8 mouse cellular contexts compared by ENCODE assay signal in genomic region chr4:154025641-154026440, GRCm38 (mm10). TPM values are rescaled to one million over a fixed set of nuclear protein-coding genes. Genes with fewer than 3 reads are reported as not detected.
DNase-seq lines count a peak whose midpoint lies in the region; ATAC-seq and TF ChIP-seq lines count a peak whose summit lies in the region.

Gene Smim1, minus strand, starts transcription at chr4:154026230.

- peak within 1 kb of the TSS; percentile 54 for H3K4me2 ChIP-seq in forebrain, embryonic 11.5 days (ENCODE audit: low read depth, low read length, severe bottlenecking)
- peak within 1 kb of the TSS; percentile 63 for H3K4me2 ChIP-seq in heart, embryonic 16.5 days (ENCODE audit: low read depth, low read length)
- peak within 1 kb of the TSS; percentile 74 for H3K4me2 ChIP-seq in lung, embryonic 14.5 days

- ATAC-seq in G1E (ENCODE audit: extremely low read depth, insufficient number of reproducible peaks, low FRiP score, poor library complexity, severe bottlenecking), result peak; percentile 43
- ATAC-seq in forebrain, embryonic 11.5 days (replicated peaks; ENCODE audit: low FRiP score), result peak; percentile 47
- ATAC-seq in heart, embryonic 16.5 days (replicated peaks; ENCODE audit: extremely low read depth, insufficient read depth, low FRiP score), result peak; percentile 61
- peak; percentile 69 for ATAC-seq in lung, embryonic 14.5 days (ENCODE audit: insufficient read depth)

- H3K4me3 ChIP-seq in G1E (ENCODE audit: low read depth, low read length), result peak within 1 kb of the TSS; percentile 89
- peak within 1 kb of the TSS; percentile 14 for H3K4me3 ChIP-seq in forebrain, embryonic 11.5 days (ENCODE audit: low read depth, low read length)
- H3K4me3 ChIP-seq in heart, embryonic 16.5 days (ENCODE audit: low read length), result peak within 1 kb of the TSS; percentile 63
- peak within 1 kb of the TSS; percentile 42 for H3K4me3 ChIP-seq in lung, embryonic 14.5 days (ENCODE audit: low read depth, low read length)

- no peaks in the 10 kb centered on the region for H3K9me3 ChIP-seq in G1E (replicated peaks)
- H3K9me3 ChIP-seq in forebrain, embryonic 11.5 days (ENCODE audit: control insufficient read depth, low read length), result no peaks in the 10 kb centered on the region
- H3K9me3 ChIP-seq in heart, embryonic 16.5 days (replicated peaks; ENCODE audit: control insufficient read depth, low read length), result no peaks in the 10 kb centered on the region
- H3K9me3 ChIP-seq in lung, embryonic 14.5 days (ENCODE audit: low read depth, low read length), result no peaks in the 10 kb centered on the region

- H3K9ac ChIP-seq in forebrain, embryonic 11.5 days (ENCODE audit: low read length), result peak within 1 kb of the TSS; percentile 35
- peak within 1 kb of the TSS; percentile 55 for H3K9ac ChIP-seq in heart, embryonic 16.5 days (ENCODE audit: low read length)
- peak within 1 kb of the TSS; percentile 61 for H3K9ac ChIP-seq in lung, embryonic 14.5 days

- TF ChIP-seq CTCF in G1E (IDR thresholded peaks at IDR 0.05; ENCODE audit: low read depth, low read length), result no peak; the same call in 1 of the 2 replicates
- TF ChIP-seq CTCF in lung, embryonic 14.5 days (IDR thresholded peaks at IDR 0.05; ENCODE audit: low read depth), result peak; percentile 71

- H3K27me3 ChIP-seq in G1E (ENCODE audit: insufficient read depth, low read length), result no peaks in the 10 kb centered on the region
- peaks cover 2% of the 10 kb centered on the region for H3K27me3 ChIP-seq in forebrain, embryonic 11.5 days (ENCODE audit: control insufficient read depth, insufficient read depth, low read length)
- peaks cover 2% of the 10 kb centered on the region; the same call in 1 of the 2 replicates for H3K27me3 ChIP-seq in heart, embryonic 16.5 days (ENCODE audit: control insufficient read depth, insufficient read depth, low read length)
- peaks cover 3% of the 10 kb centered on the region; the same call in 1 of the 2 replicates for H3K27me3 ChIP-seq in lung, embryonic 14.5 days (ENCODE audit: insufficient read depth, low read length)

- 4% methylated on average over 33 of the region's 33 CpGs for WGBS in forebrain, embryonic 11.5 days
- whole genome bisulfite sequencing in heart, embryonic 16.5 days, result 3% methylated on average over 33 of the region's 33 CpGs
- 1% methylated on average over 33 of the region's 33 CpGs for WGBS in lung, embryonic 14.5 days

- H3K27ac ChIP-seq in forebrain, embryonic 11.5 days (ENCODE audit: low read depth, low read length), result no peak within 1 kb of the TSS
- peak within 1 kb of the TSS; percentile 79 for H3K27ac ChIP-seq in heart, embryonic 16.5 days (ENCODE audit: low read length)
- H3K27ac ChIP-seq in lung, embryonic 14.5 days (ENCODE audit: low read depth), result peak within 1 kb of the TSS; percentile 60

- peaks cover 70% of the 10 kb centered on the region for H3K4me1 ChIP-seq in G1E (ENCODE audit: insufficient read depth, low read depth, low read length)
- peaks cover 5% of the 10 kb centered on the region; the same call in 1 of the 2 replicates for H3K4me1 ChIP-seq in forebrain, embryonic 11.5 days (replicated peaks; ENCODE audit: control insufficient read depth, insufficient read depth, low read length)
- H3K4me1 ChIP-seq in heart, embryonic 16.5 days (ENCODE audit: control insufficient read depth, insufficient read depth, low read length), result peaks cover 25% of the 10 kb centered on the region
- peaks cover 10% of the 10 kb centered on the region for H3K4me1 ChIP-seq in lung, embryonic 14.5 days (ENCODE audit: insufficient read depth)

- DNase-seq in G1E (ENCODE audit: low spot score), result peak; percentile 91
- peak; percentile 82 for DNase-seq in c-Kit-positive CD71-positive TER-119-positive erythroid progenitor cells, embryonic 14.5 days (ENCODE audit: low spot score)
- peak; percentile 80 for DNase-seq in forebrain, embryonic 11.5 days (ENCODE audit: low spot score)
- peak; percentile 94 to 97 for DNase-seq in kidney, postnatal 25 days
- peak; percentile 87 for DNase-seq in lung, embryonic 14.5 days
- peak; percentile 71 for DNase-seq in ovary, postnatal 14 days (ENCODE audit: low spot score)
- DNase-seq in thymus, postnatal 4 days, result peak; percentile 61

- H3K36me3 ChIP-seq in G1E (replicated peaks), result peaks cover 69% of the 10 kb centered on the region
- H3K36me3 ChIP-seq in forebrain, embryonic 11.5 days (ENCODE audit: control insufficient read depth, insufficient read depth, low read length), result peaks cover 2% of the 10 kb centered on the region; the same call in 1 of the 2 replicates
- H3K36me3 ChIP-seq in heart, embryonic 16.5 days (ENCODE audit: control insufficient read depth, insufficient read depth), result peaks cover 11% of the 10 kb centered on the region
- peaks cover 17% of the 10 kb centered on the region for H3K36me3 ChIP-seq in lung, embryonic 14.5 days (ENCODE audit: insufficient read depth)

RNA-seq across cellular contexts. Expression of gene Smim1, which starts in this region (rescaled TPM):
- 74.3 and 100.0 TPM in 2 replicates for total RNA-seq in G1E (2014; fragmentation: Nextera tagmentation)
- total RNA-seq in G1E (2017), result 69.2 and 103 TPM in 2 replicates
- polyA plus RNA-seq in G1E (2012), result 58.4 and 87.4 TPM in 2 replicates
- polyA plus RNA-seq in forebrain, embryonic 11.5 days (2014; fragmentation: Nextera tagmentation; extraction: Ambion mirVana), result 10.2 and 10.5 TPM in 2 replicates
- polyA plus RNA-seq in heart, embryonic 16.5 days (2015; fragmentation: Nextera tagmentation; extraction: Ambion mirVana), result 29.3 and 38.1 TPM in 2 replicates
- polyA plus RNA-seq in lung, embryonic 14.5 days (2014; fragmentation: Nextera tagmentation; extraction: Ambion mirVana), result 33.3 and 37.2 TPM in 2 replicates

Comparison
In these comparisons a context has a peak if more than half of its experiments do, and no peak if none do; other contexts are left out.
1. H3K4me3 ChIP-seq: peak in every context shown above with its lines; median percentile 89 in G1E; 63 in heart, embryonic 16.5 days; 42 in lung, embryonic 14.5 days; 14 in forebrain, embryonic 11.5 days.